Mouse (Mus musculus) hindbrain, embryonic 13.5 days (tissue): Measurements from ENCODE around the gene Ppp1r10. TPM values are rescaled to one million over a fixed set of nuclear protein-coding genes. Genes with fewer than 3 reads are reported as not detected.

Experiments
- ATAC-seq: fragments of 200-750 bp; cut with Nextera tagmentation; 2 replicates; pipeline ENCODE4 v1.8.0; 2017; ENCODE audit warnings: moderate TSS enrichment; ENCODE audit not compliant: low FRiP score
- H3K27ac ChIP-seq: fragments of 300-500 bp; sonication (generic); 2 replicates; pipeline ENCODE4 v1.5.1; 2015; ENCODE audit warnings: inconsistent platforms, mild to moderate bottlenecking, moderate library complexity
- H3K27me3 ChIP-seq: fragments of 300-500 bp; sonication (generic); 2 replicates; pipeline ENCODE4 v1.6.1; 2015; ENCODE audit warnings: mild to moderate bottlenecking, inconsistent platforms
- H3K36me3 ChIP-seq: fragments of 300-500 bp; sonication (generic); 2 replicates; pipeline ENCODE4 v1.6.1; 2015; ENCODE audit warnings: mild to moderate bottlenecking, inconsistent platforms
- H3K4me1 ChIP-seq: fragments of 300-500 bp; sonication (generic); replicated peaks from 2 replicates; pipeline ENCODE4 v1.6.1; 2015; ENCODE audit warnings: inconsistent platforms
- H3K4me2 ChIP-seq: fragments of 300-500 bp; sonication (generic); 2 replicates; pipeline ENCODE4 v1.6.1; 2015; ENCODE audit warnings: inconsistent platforms, mild to moderate bottlenecking, moderate library complexity
- H3K4me3 ChIP-seq: fragments of 300-500 bp; sonication (generic); 2 replicates; pipeline ENCODE4 v1.5.1; 2015; ENCODE audit warnings: mild to moderate bottlenecking, inconsistent platforms
- H3K9ac ChIP-seq: fragments of 300-500 bp; sonication (generic); 2 replicates; pipeline ENCODE4 v1.6.1; 2015; ENCODE audit warnings: mild to moderate bottlenecking, inconsistent platforms
- H3K9me3 ChIP-seq: fragments of 300-500 bp; sonication (generic); 2 replicates; pipeline ENCODE4 v1.6.1; 2016; ENCODE audit warnings: inconsistent platforms
- WGBS: fragments of 180-500 bp; shearing (Covaris S2); methylation state at CpG from one replicate; pipeline ENCODE4 v1.1.7; 2015; 5-methylcytosine and 5-hydroxymethylcytosine counted together
- polyA plus RNA-seq: library from polyadenylated mRNA; unstranded; fragments of >200 nt; fragmentation: Nextera tagmentation; extraction: Ambion mirVana; gene quantifications from 2 replicates; pipeline ENCODE4 v1.2.1, GENCODE M21; 2015

The Ppp1r10 gene
- polyA plus RNA-seq, 1 experiment from 2014 or later = 46.0 TPM

- Histone ChIP-seq H3K9me3 (no peaks in the 10 kb centered on the region), H3K4me2 (peak within 1 kb of the TSS; percentile 86), H3K4me1 (peaks cover 19% of the 10 kb centered on the region), H3K9ac (peak within 1 kb of the TSS; percentile 94), H3K27ac (peak within 1 kb of the TSS; percentile 84), H3K27me3 (no peaks in the 10 kb centered on the region), H3K36me3 (peaks cover 48% of the 10 kb centered on the region), H3K4me3 (peak within 1 kb of the TSS; percentile 94)
- 5% methylated on average over 66 of the region's 66 CpGs for WGBS
- ATAC-seq = peak; percentile 93
These were observed 36.8 kb upstream of the Ppp1r10 start, which contains the start of gene Dhx16 for GRCm38 (mm10) chr17:35879245-35880057. Dhx16 (plus strand) TSS chr17:35879819.

- Histone ChIP-seq H3K4me1 (peaks cover 17% of the 10 kb centered on the region), H3K9ac (no peak overlapping the region), H3K27me3 (no peaks in the 10 kb centered on the region), H3K36me3 (peaks cover 64% of the 10 kb centered on the region), H3K27ac (no peak overlapping the region), H3K4me2 (no peak overlapping the region), H3K4me3 (no peak overlapping the region), H3K9me3 (no peaks in the 10 kb centered on the region)
- 91% methylated on average over 17 of the region's 17 CpGs for WGBS
- ATAC-seq = no peak
These were observed 33.3 kb upstream of the Ppp1r10 start for GRCm38 (mm10) chr17:35882924-35883323.

- no peaks in the 10 kb centered on the region for H3K9me3 ChIP-seq
- ATAC-seq = no peak
- H3K9ac ChIP-seq = no peak overlapping the region
- 96% methylated on average over 14 of the region's 14 CpGs for WGBS
- H3K4me1 ChIP-seq = peaks cover 17% of the 10 kb centered on the region
- H3K27me3 ChIP-seq = no peaks in the 10 kb centered on the region
- H3K4me2 ChIP-seq = no peak overlapping the region
- peaks cover 72% of the 10 kb centered on the region for H3K36me3 ChIP-seq
- no peak overlapping the region for H3K27ac ChIP-seq
- no peak overlapping the region for H3K4me3 ChIP-seq
These were observed 32.5 kb upstream of the Ppp1r10 start for GRCm38 (mm10) chr17:35883777-35884176.

GRCm38 (mm10) chr17:35887725-35888124 lies 28.5 kb upstream of the Ppp1r10 start:
- peaks cover 96% of the 10 kb centered on the region for H3K36me3 ChIP-seq
- H3K27me3 ChIP-seq = no peaks in the 10 kb centered on the region
- no peak for ATAC-seq
- 83% methylated on average over 16 of the region's 17 CpGs for WGBS
- no peak overlapping the region for H3K9ac ChIP-seq
- H3K27ac ChIP-seq = no peak overlapping the region
- no peak overlapping the region for H3K4me2 ChIP-seq
- H3K4me1 ChIP-seq = no peaks in the 10 kb centered on the region
- no peaks in the 10 kb centered on the region for H3K9me3 ChIP-seq
- H3K4me3 ChIP-seq = no peak overlapping the region

GRCm38 (mm10) chr17:35896781-35897643 lies 19.2 kb upstream of the Ppp1r10 start, which contains the start of gene 2310061I04Rik:
2310061I04Rik (minus strand) TSS chr17:35897431.
- WGBS = under 1% methylated on average over 80 of the region's 86 CpGs
- H3K27ac ChIP-seq = peak within 1 kb of the TSS; percentile 98
- H3K27me3 ChIP-seq = no peaks in the 10 kb centered on the region
- H3K9me3 ChIP-seq = no peaks in the 10 kb centered on the region
- peaks cover 29% of the 10 kb centered on the region for H3K4me1 ChIP-seq
- peak within 1 kb of the TSS; percentile 87 for H3K4me3 ChIP-seq
- peak within 1 kb of the TSS; percentile 95 for H3K9ac ChIP-seq
- peaks cover 71% of the 10 kb centered on the region for H3K36me3 ChIP-seq
- peak; percentile 94 for ATAC-seq
- H3K4me2 ChIP-seq = peak within 1 kb of the TSS; percentile 88

GRCm38 (mm10) chr17:35897644-35898573 lies 18.3 kb upstream of the Ppp1r10 start:
- 45% methylated on average over 23 of the region's 23 CpGs for WGBS
- Histone ChIP-seq H3K4me1 (peaks cover 29% of the 10 kb centered on the region), H3K27me3 (no peaks in the 10 kb centered on the region), H3K4me2 (peak overlapping the region; percentile 88), H3K4me3 (peak overlapping the region; percentile 87), H3K9ac (peak overlapping the region; percentile 95), H3K9me3 (no peaks in the 10 kb centered on the region), H3K36me3 (peaks cover 71% of the 10 kb centered on the region), H3K27ac (peak overlapping the region; percentile 98)
- peak; percentile 64 for ATAC-seq

- 92% methylated on average over 3 of the region's 3 CpGs for WGBS
- Histone ChIP-seq H3K27me3 (no peaks in the 10 kb centered on the region), H3K9me3 (no peaks in the 10 kb centered on the region), H3K4me1 (peaks cover 23% of the 10 kb centered on the region), H3K36me3 (peaks cover 77% of the 10 kb centered on the region), H3K4me2 (no peak overlapping the region), H3K4me3 (no peak overlapping the region), H3K27ac (no peak overlapping the region), H3K9ac (no peak overlapping the region)
- ATAC-seq = no peak
These were observed 15.6 kb upstream of the Ppp1r10 start for GRCm38 (mm10) chr17:35900636-35901035.

GRCm38 (mm10) chr17:35903343-35903991 lies 12.8 kb upstream of the Ppp1r10 start:
- Histone ChIP-seq H3K4me2 (no peak overlapping the region), H3K4me1 (peaks cover 22% of the 10 kb centered on the region), H3K4me3 (no peak overlapping the region), H3K36me3 (peaks cover 96% of the 10 kb centered on the region), H3K27ac (0 out of 2 replicates have a peak overlapping the region, but pooled peaks have one; percentile 9), H3K9me3 (no peaks in the 10 kb centered on the region), H3K27me3 (no peaks in the 10 kb centered on the region), H3K9ac (no peak overlapping the region)
- WGBS = 93% methylated on average over 9 of the region's 9 CpGs
- ATAC-seq = no peak

GRCm38 (mm10) chr17:35903992-35904355 lies 12.3 kb upstream of the Ppp1r10 start:
- Histone ChIP-seq H3K36me3 (peaks cover 96% of the 10 kb centered on the region), H3K4me1 (peaks cover 27% of the 10 kb centered on the region), H3K27ac (0 out of 2 replicates have a peak overlapping the region, but pooled peaks have one; percentile 9), H3K27me3 (no peaks in the 10 kb centered on the region), H3K9me3 (no peaks in the 10 kb centered on the region), H3K9ac (no peak overlapping the region), H3K4me3 (no peak overlapping the region), H3K4me2 (no peak overlapping the region)
- WGBS = 90% methylated on average over 4 of the region's 4 CpGs
- no peak for ATAC-seq

- H3K4me1 ChIP-seq = peaks cover 34% of the 10 kb centered on the region
- no peak for ATAC-seq
- no peaks in the 10 kb centered on the region for H3K9me3 ChIP-seq
- WGBS = 98% methylated on average over 1 of the region's 1 CpGs
- no peak overlapping the region for H3K4me2 ChIP-seq
- no peak overlapping the region for H3K4me3 ChIP-seq
- H3K27me3 ChIP-seq = no peaks in the 10 kb centered on the region
- no peak overlapping the region for H3K9ac ChIP-seq
- H3K27ac ChIP-seq = no peak overlapping the region
- peaks cover 80% of the 10 kb centered on the region for H3K36me3 ChIP-seq
These were observed 10.6 kb upstream of the Ppp1r10 start for GRCm38 (mm10) chr17:35905587-35905986.

GRCm38 (mm10) chr17:35907609-35908008 lies 8.6 kb upstream of the Ppp1r10 start:
- Histone ChIP-seq H3K4me2 (peak overlapping the region; percentile 98), H3K4me3 (0 out of 2 replicates have a peak overlapping the region, but pooled peaks have one; percentile 76), H3K9ac (peak overlapping the region; percentile 94; the same call in 1 of the 2 replicates), H3K9me3 (no peaks in the 10 kb centered on the region), H3K4me1 (peaks cover 34% of the 10 kb centered on the region), H3K36me3 (peaks cover 71% of the 10 kb centered on the region), H3K27ac (no peak overlapping the region), H3K27me3 (no peaks in the 10 kb centered on the region)
- no peak for ATAC-seq
- WGBS = 87% methylated on average over 2 of the region's 2 CpGs
